8 mouse cellular contexts compared by ENCODE assay signal in the genomic region with DNA sequence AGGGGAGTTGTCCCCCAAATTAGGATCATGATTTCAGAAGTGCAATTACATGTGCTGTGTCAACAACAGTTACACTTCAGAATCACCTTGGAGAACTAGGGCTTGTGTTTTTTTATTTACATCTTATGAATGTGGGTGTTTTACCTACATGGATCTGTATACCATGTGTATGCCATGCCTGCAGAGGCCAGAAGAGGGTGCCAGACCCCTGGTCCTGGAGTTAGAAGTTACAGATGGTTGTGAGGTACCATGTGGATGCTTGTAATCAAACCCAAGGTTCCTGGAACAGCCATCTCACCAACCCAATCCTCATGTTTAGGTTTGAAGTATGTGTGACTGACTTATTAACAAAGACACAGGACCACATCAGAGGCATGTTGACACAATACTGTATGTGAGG. TPM values are rescaled to one million over a fixed set of nuclear protein-coding genes. Genes with fewer than 3 reads are reported as not detected.
DNase-seq lines count a peak whose midpoint lies in the region; ATAC-seq and TF ChIP-seq lines count a peak whose summit lies in the region.

No protein-coding gene starts in this region.

- ATAC-seq in forebrain, embryonic 16.5 days = peak; percentile 49; the same call in 1 of the 2 replicates
- ATAC-seq in forebrain, embryonic 12.5 days (ENCODE audit: low FRiP score) = no peak
- peak; percentile 55; the same call in 1 of the 2 replicates for ATAC-seq in midbrain, embryonic 13.5 days
- no peak for ATAC-seq in midbrain, embryonic 11.5 days (ENCODE audit: low FRiP score)

- no peak for DNase-seq in midbrain, embryonic 11.5 days (ENCODE audit: low spot score, missing footprints)
- peak; percentile 34 for DNase-seq in brain, embryonic 14.5 days (ENCODE audit: low read depth)
- peak; percentile 55 for DNase-seq in retina, embryonic 14.5 days (ENCODE audit: low spot score)
- DNase-seq in adrenal gland, adult (ENCODE audit: inconsistent age in 2 of 2, low spot score in 1 of 2) = no peak
- no peak for DNase-seq in layer of hippocampus, postnatal 10 days (ENCODE audit: low spot score in 2 of 2)

- H3K4me2 ChIP-seq in forebrain, embryonic 16.5 days (ENCODE audit: low read length) = no peak overlapping the region
- H3K4me2 ChIP-seq in forebrain, embryonic 12.5 days = no peak overlapping the region
- H3K4me2 ChIP-seq in midbrain, embryonic 13.5 days (replicated peaks) = no peak overlapping the region
- no peak overlapping the region for H3K4me2 ChIP-seq in midbrain, embryonic 11.5 days

- no peak overlapping the region for H3K9ac ChIP-seq in forebrain, embryonic 16.5 days (replicated peaks; ENCODE audit: low read depth, low read length)
- no peak overlapping the region for H3K9ac ChIP-seq in forebrain, embryonic 12.5 days
- no peak overlapping the region for H3K9ac ChIP-seq in midbrain, embryonic 13.5 days (replicated peaks)
- no peak overlapping the region for H3K9ac ChIP-seq in midbrain, embryonic 11.5 days (ENCODE audit: low read length)

- H3K4me3 ChIP-seq in forebrain, embryonic 16.5 days (replicated peaks; ENCODE audit: low read length) = no peak overlapping the region
- no peak overlapping the region for H3K4me3 ChIP-seq in forebrain, embryonic 12.5 days (replicated peaks)
- no peak overlapping the region for H3K4me3 ChIP-seq in midbrain, embryonic 13.5 days (replicated peaks)
- H3K4me3 ChIP-seq in midbrain, embryonic 11.5 days (ENCODE audit: low read depth, low read length) = no peak overlapping the region

- H3K27ac ChIP-seq in forebrain, embryonic 16.5 days (ENCODE audit: low read length) = no peak overlapping the region
- H3K27ac ChIP-seq in forebrain, embryonic 12.5 days = no peak overlapping the region
- H3K27ac ChIP-seq in midbrain, embryonic 13.5 days = no peak overlapping the region
- H3K27ac ChIP-seq in midbrain, embryonic 11.5 days (ENCODE audit: low read depth, low read length) = no peak overlapping the region

- no peak for TF ChIP-seq POLR2A in brain, embryonic 14.5 days (IDR thresholded peaks at IDR 0.05; ENCODE audit: borderline replicate concordance, extremely low read depth, insufficient read depth, insufficient read length, poor library complexity, severe bottlenecking)

- H3K36me3 ChIP-seq in forebrain, embryonic 16.5 days (ENCODE audit: control insufficient read depth, insufficient read depth) = peaks cover 29% of the 10 kb centered on the region
- peaks cover 83% of the 10 kb centered on the region for H3K36me3 ChIP-seq in forebrain, embryonic 12.5 days (replicated peaks)
- peaks cover 60% of the 10 kb centered on the region for H3K36me3 ChIP-seq in midbrain, embryonic 13.5 days
- peaks cover 24% of the 10 kb centered on the region for H3K36me3 ChIP-seq in midbrain, embryonic 11.5 days (ENCODE audit: control insufficient read depth, insufficient read depth, low read length)

- H3K4me1 ChIP-seq in forebrain, embryonic 16.5 days (replicated peaks; ENCODE audit: control insufficient read depth, insufficient read depth, low read length) = no peaks in the 10 kb centered on the region
- peaks cover 6% of the 10 kb centered on the region; the same call in 1 of the 2 replicates for H3K4me1 ChIP-seq in forebrain, embryonic 12.5 days
- H3K4me1 ChIP-seq in midbrain, embryonic 13.5 days (replicated peaks) = peaks cover 15% of the 10 kb centered on the region
- peaks cover 4% of the 10 kb centered on the region; the same call in 1 of the 2 replicates for H3K4me1 ChIP-seq in midbrain, embryonic 11.5 days (ENCODE audit: control insufficient read depth, insufficient read depth, low read length)

- H3K9me3 ChIP-seq in forebrain, embryonic 16.5 days (ENCODE audit: control insufficient read depth, low read length) = no peaks in the 10 kb centered on the region
- H3K9me3 ChIP-seq in forebrain, embryonic 12.5 days = no peaks in the 10 kb centered on the region
- no peaks in the 10 kb centered on the region for H3K9me3 ChIP-seq in midbrain, embryonic 13.5 days
- H3K9me3 ChIP-seq in midbrain, embryonic 11.5 days (ENCODE audit: control insufficient read depth, low read length) = no peaks in the 10 kb centered on the region

- H3K27me3 ChIP-seq in forebrain, embryonic 16.5 days (replicated peaks; ENCODE audit: control insufficient read depth, insufficient read depth, low read length) = no peaks in the 10 kb centered on the region
- H3K27me3 ChIP-seq in forebrain, embryonic 12.5 days = no peaks in the 10 kb centered on the region
- no peaks in the 10 kb centered on the region for H3K27me3 ChIP-seq in midbrain, embryonic 13.5 days
- no peaks in the 10 kb centered on the region for H3K27me3 ChIP-seq in midbrain, embryonic 11.5 days (ENCODE audit: control insufficient read depth, insufficient read depth, low read length)

- TF ChIP-seq CTCF in brain, embryonic 14.5 days (IDR thresholded peaks at IDR 0.05; ENCODE audit: borderline replicate concordance, extremely low read depth, insufficient read depth, insufficient read length) = peak; percentile 63; the same call in 1 of the 2 replicates

RNA-seq across cellular contexts. Expression of gene Car15, which starts 20.4 kb away (rescaled TPM):
- 4.7 and 5.5 TPM in 2 replicates for polyA plus RNA-seq in forebrain, embryonic 16.5 days (2015; fragmentation: Nextera tagmentation; extraction: Ambion mirVana)
- polyA plus RNA-seq in forebrain, embryonic 12.5 days (2016; fragmentation: Nextera tagmentation; extraction: Ambion mirVana) = 4.4 and 5.1 TPM in 2 replicates
- polyA plus RNA-seq in midbrain, embryonic 13.5 days (2015; fragmentation: Nextera tagmentation; extraction: Ambion mirVana) = 5.3 and 5.5 TPM in 2 replicates
- polyA plus RNA-seq in midbrain, embryonic 11.5 days (2014; fragmentation: Nextera tagmentation; extraction: Ambion mirVana) = 2.2 and 2.3 TPM in 2 replicates
- 16.1 and 18.1 TPM in 2 replicates for polyA plus RNA-seq in brain, embryonic 14.5 days (2012; rRNA removed)
- total RNA-seq in layer of hippocampus, postnatal 10 days (2021) = 1 to 10 TPM; 7.5 to 9.2 TPM

RNA-seq across cellular contexts. Expression of gene B830017H08Rik, which starts 25.7 kb away (rescaled TPM):
- 0.86 and 1.5 TPM in 2 replicates for polyA plus RNA-seq in forebrain, embryonic 16.5 days (2015; fragmentation: Nextera tagmentation; extraction: Ambion mirVana)
- polyA plus RNA-seq in forebrain, embryonic 12.5 days (2016; fragmentation: Nextera tagmentation; extraction: Ambion mirVana) = not detected in 2 replicates
- 0.54 and 0.70 TPM in 2 replicates for polyA plus RNA-seq in midbrain, embryonic 13.5 days (2015; fragmentation: Nextera tagmentation; extraction: Ambion mirVana)
- polyA plus RNA-seq in midbrain, embryonic 11.5 days (2014; fragmentation: Nextera tagmentation; extraction: Ambion mirVana) = 0.21 and 0.37 TPM in 2 replicates
- 2.3 and 3.7 TPM in 2 replicates for polyA plus RNA-seq in brain, embryonic 14.5 days (2012; rRNA removed)
- 1 to 10 TPM; 4.5 to 5.8 TPM for total RNA-seq in layer of hippocampus, postnatal 10 days (2021)

RNA-seq across cellular contexts. Expression of gene Gm20518, which starts 32.9 kb away (rescaled TPM):
- 0.63 and 1.1 TPM in 2 replicates for polyA plus RNA-seq in forebrain, embryonic 16.5 days (2015; fragmentation: Nextera tagmentation; extraction: Ambion mirVana)
- polyA plus RNA-seq in forebrain, embryonic 12.5 days (2016; fragmentation: Nextera tagmentation; extraction: Ambion mirVana) = 0.43 and 0.97 TPM in 2 replicates
- 0.71 and 0.98 TPM in 2 replicates for polyA plus RNA-seq in midbrain, embryonic 13.5 days (2015; fragmentation: Nextera tagmentation; extraction: Ambion mirVana)
- 0.16 and 0.25 TPM in 2 replicates for polyA plus RNA-seq in midbrain, embryonic 11.5 days (2014; fragmentation: Nextera tagmentation; extraction: Ambion mirVana)
- 3.2 and 3.9 TPM in 2 replicates for polyA plus RNA-seq in brain, embryonic 14.5 days (2012; rRNA removed)
- total RNA-seq in layer of hippocampus, postnatal 10 days (2021) = 1 to 10 TPM; 1.3 to 1.7 TPM

RNA-seq across cellular contexts. Expression of gene Tssk1, which starts 35.4 kb away (rescaled TPM):
- polyA plus RNA-seq in forebrain, embryonic 16.5 days (2015; fragmentation: Nextera tagmentation; extraction: Ambion mirVana) = not detected in 2 replicates
- polyA plus RNA-seq in forebrain, embryonic 12.5 days (2016; fragmentation: Nextera tagmentation; extraction: Ambion mirVana) = 0.10 TPM in 1 of 2 replicates, not detected in the other
- polyA plus RNA-seq in midbrain, embryonic 13.5 days (2015; fragmentation: Nextera tagmentation; extraction: Ambion mirVana) = 0.07 TPM in 1 of 2 replicates, not detected in the other
- not detected in 2 replicates for polyA plus RNA-seq in midbrain, embryonic 11.5 days (2014; fragmentation: Nextera tagmentation; extraction: Ambion mirVana)
- polyA plus RNA-seq in brain, embryonic 14.5 days (2012; rRNA removed) = 0.04 and 0.06 TPM in 2 replicates
- total RNA-seq in layer of hippocampus, postnatal 10 days (2021) = under 1 TPM in 1 of 2 experiments, not detected in 1; 0.09 TPM

RNA-seq across cellular contexts. Expression of gene Dgcr2, which starts 39.8 kb away (rescaled TPM):
- polyA plus RNA-seq in forebrain, embryonic 16.5 days (2015; fragmentation: Nextera tagmentation; extraction: Ambion mirVana) = 108 and 110 TPM in 2 replicates
- 97.9 and 106 TPM in 2 replicates for polyA plus RNA-seq in forebrain, embryonic 12.5 days (2016; fragmentation: Nextera tagmentation; extraction: Ambion mirVana)
- polyA plus RNA-seq in midbrain, embryonic 13.5 days (2015; fragmentation: Nextera tagmentation; extraction: Ambion mirVana) = 97.9 and 103 TPM in 2 replicates
- polyA plus RNA-seq in midbrain, embryonic 11.5 days (2014; fragmentation: Nextera tagmentation; extraction: Ambion mirVana) = 74.2 and 83.3 TPM in 2 replicates
- polyA plus RNA-seq in brain, embryonic 14.5 days (2012; rRNA removed) = 159 and 166 TPM in 2 replicates
- 100 to 1,000 TPM; 109 to 114 TPM for total RNA-seq in layer of hippocampus, postnatal 10 days (2021)

Comparison
In these comparisons a context has a peak if more than half of its experiments do, and no peak if none do; other contexts are left out.
1. ATAC-seq: peak in forebrain, embryonic 16.5 days (single experiment) and midbrain, embryonic 13.5 days (single experiment); none in forebrain, embryonic 12.5 days (single experiment) and midbrain, embryonic 11.5 days (single experiment).
2. DNase-seq: peak in brain, embryonic 14.5 days (single experiment) and retina, embryonic 14.5 days (single experiment); none in midbrain, embryonic 11.5 days (single experiment), adrenal gland, adult (0 of 2) and layer of hippocampus, postnatal 10 days (0 of 2).